Mouse (Mus musculus): ENCODE results near the gene Trio.

DNA sequence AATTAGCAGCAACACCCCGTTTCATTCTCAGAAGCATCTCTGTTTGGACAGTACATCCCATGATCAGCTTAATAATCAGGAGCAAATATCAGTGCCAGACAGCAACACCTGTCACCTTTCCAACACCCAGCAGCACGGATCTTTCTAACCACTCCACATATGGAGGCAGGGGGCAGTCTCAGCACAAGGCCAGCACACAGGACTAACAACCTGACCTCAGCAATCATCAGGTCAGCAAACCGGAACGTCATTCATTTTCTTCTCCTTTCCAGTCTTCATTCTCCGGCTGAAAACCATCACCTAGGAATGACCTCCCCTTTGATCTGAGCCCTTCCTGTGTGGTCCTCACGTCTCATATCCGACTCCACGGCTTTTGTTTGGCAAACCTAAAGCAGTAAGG, 27.7 kb downstream of the Trio start:
- no peak for TF ChIP-seq CTCF (IDR thresholded peaks at IDR 0.05; ENCODE audit: borderline replicate concordance, insufficient read depth, low read depth, low read length)
- TF ChIP-seq POLR2A (IDR thresholded peaks at IDR 0.05; ENCODE audit: borderline replicate concordance, insufficient read depth, low read length) = no peak
